35 mouse cellular contexts compared by ENCODE assay signal in genomic region chr2:105114074-105114473, GRCm38 (mm10). TPM values are rescaled to one million over a fixed set of nuclear protein-coding genes. Genes with fewer than 3 reads are reported as not detected.
DNase-seq lines count a peak whose midpoint lies in the region; ATAC-seq lines count a peak whose summit lies in the region.
"Had no signal": no experiment of that assay in that cellular context is flagged by ENCODE, and none has a peak within 500 bp of the region (broad histone marks: within the 10 kb centered on the region; RNA-seq: fewer than 3 reads in every experiment).

No protein-coding gene starts in this region.

- WGBS in liver, embryonic 11.5 days: 25% methylated on average over 9 of the region's 9 CpGs
- 4% methylated on average over 9 of the region's 9 CpGs for WGBS in forebrain, embryonic 12.5 days

- DNase-seq in cerebellum, postnatal 25 days: peak; percentile 56 to 67
- DNase-seq in cerebellum, adult 11-12 months: no peak
- DNase-seq in liver, embryonic 11.5 days (ENCODE audit: low spot score): no peak
- DNase-seq in liver (no peak), ES-CJ7 (ENCODE audit: low read depth, low spot score) (peak; percentile 73)
- no peak for DNase-seq in adrenal gland, adult 8-10 months
- DNase-seq: adrenal gland, postnatal 14 days; gastrocnemius, postnatal 14 days; heart, postnatal 36 days; kidney, adult 9 months; kidney, postnatal 4 days; lung, embryonic 14.5 days; lung, postnatal 14 days; thymus, postnatal 25 days had no signal

- H3K27ac ChIP-seq in liver, embryonic 11.5 days (ENCODE audit: low read depth, low read length): no peak overlapping the region
- no peak overlapping the region for H3K27ac ChIP-seq in forebrain, embryonic 12.5 days
- H3K27ac ChIP-seq: embryonic facial prominence, embryonic 10.5 days; embryonic facial prominence, embryonic 15.5 days; forebrain, embryonic 13.5 days; hindbrain, embryonic 13.5 days; limb, embryonic 13.5 days; liver, embryonic 14.5 days; neural tube, embryonic 13.5 days had no signal

- H3K27me3 ChIP-seq in liver, embryonic 11.5 days (replicated peaks; ENCODE audit: control insufficient read depth, insufficient read depth, low read length): peaks cover 11% of the 10 kb centered on the region
- peaks cover 59% of the 10 kb centered on the region for H3K27me3 ChIP-seq in forebrain, embryonic 12.5 days

- no peaks in the 10 kb centered on the region for H3K4me1 ChIP-seq in liver, embryonic 11.5 days (replicated peaks; ENCODE audit: control insufficient read depth, insufficient read depth, low read length)
- peaks cover 5% of the 10 kb centered on the region for H3K4me1 ChIP-seq in forebrain, embryonic 12.5 days
- H3K4me1 ChIP-seq: embryonic facial prominence, embryonic 10.5 days; embryonic facial prominence, embryonic 15.5 days; forebrain, embryonic 13.5 days; limb, embryonic 13.5 days had no signal

- H3K9me3 ChIP-seq in liver, embryonic 11.5 days (ENCODE audit: control insufficient read depth, low read length): no peaks in the 10 kb centered on the region
- H3K9me3 ChIP-seq in forebrain, embryonic 12.5 days: no peaks in the 10 kb centered on the region
- H3K9me3 ChIP-seq: embryonic facial prominence, embryonic 10.5 days; embryonic facial prominence, embryonic 15.5 days; forebrain, embryonic 13.5 days; hindbrain, embryonic 13.5 days; limb, embryonic 13.5 days; neural tube, embryonic 13.5 days had no signal

- H3K36me3 ChIP-seq in liver, embryonic 11.5 days (ENCODE audit: control insufficient read depth, insufficient read depth, low read length): no peaks in the 10 kb centered on the region
- no peaks in the 10 kb centered on the region for H3K36me3 ChIP-seq in forebrain, embryonic 12.5 days (replicated peaks)
- H3K36me3 ChIP-seq: embryonic facial prominence, embryonic 10.5 days; embryonic facial prominence, embryonic 15.5 days; hindbrain, embryonic 13.5 days; limb, embryonic 13.5 days; neural tube, embryonic 13.5 days had no signal

- 0 out of 2 replicates have a peak overlapping the region, but pooled peaks have one; percentile 4 for H3K4me2 ChIP-seq in liver, embryonic 11.5 days
- no peak overlapping the region for H3K4me2 ChIP-seq in forebrain, embryonic 12.5 days
- H3K4me2 ChIP-seq: embryonic facial prominence, embryonic 15.5 days; forebrain, embryonic 13.5 days; heart, embryonic 11.5 days; hindbrain, embryonic 13.5 days; limb, embryonic 13.5 days; lung, embryonic 14.5 days; midbrain, embryonic 11.5 days; neural tube, embryonic 13.5 days had no signal

- ATAC-seq in liver, embryonic 11.5 days (replicated peaks; ENCODE audit: low FRiP score): no peak
- ATAC-seq in common myeloid progenitor, adult 5-6 weeks (replicated peaks; ENCODE audit: low read depth, poor library complexity, severe bottlenecking): peak; percentile 54; the same call in 1 of the 2 replicates
- no peak for ATAC-seq in forebrain, embryonic 12.5 days (ENCODE audit: low FRiP score)
- ATAC-seq: forebrain, embryonic 13.5 days; intestine, postnatal 0 days; midbrain, embryonic 16.5 days had no signal

- no peak overlapping the region for H3K9ac ChIP-seq in liver, embryonic 11.5 days (ENCODE audit: low read depth, low read length)
- no peak overlapping the region for H3K9ac ChIP-seq in forebrain, embryonic 12.5 days
- H3K9ac ChIP-seq: embryonic facial prominence, embryonic 15.5 days; forebrain, embryonic 13.5 days; hindbrain, embryonic 13.5 days; limb, embryonic 13.5 days; liver, embryonic 14.5 days; lung, embryonic 14.5 days; neural tube, embryonic 13.5 days had no signal

- no peak overlapping the region for H3K4me3 ChIP-seq in liver, embryonic 11.5 days (ENCODE audit: low read depth, low read length)
- no peak overlapping the region for H3K4me3 ChIP-seq in forebrain, embryonic 12.5 days (replicated peaks)
- H3K4me3 ChIP-seq: embryonic facial prominence, embryonic 10.5 days; embryonic facial prominence, embryonic 15.5 days; forebrain, embryonic 13.5 days; hindbrain, embryonic 13.5 days; limb, embryonic 13.5 days; neural tube, embryonic 13.5 days had no signal

RNA-seq across cellular contexts. Expression of gene Wt1, which starts 12.3 kb away (rescaled TPM):
- 19.6 and 21.3 TPM in 2 replicates for polyA plus RNA-seq in liver, embryonic 11.5 days (2014; fragmentation: Nextera tagmentation; extraction: Ambion mirVana)
- not detected in 2 replicates for total RNA-seq in common myeloid progenitor, adult 5-6 weeks (2017)
- polyA plus RNA-seq in forebrain, embryonic 12.5 days (2016; fragmentation: Nextera tagmentation; extraction: Ambion mirVana): 0.37 TPM in 1 of 2 replicates, not detected in the other
- 1 to 10 TPM; 1.1 to 3.2 (median 2.5) TPM for total RNA-seq in adrenal gland, adult 8-10 months (2022)
- total RNA-seq: gastrocnemius, postnatal 14 days; granulocyte monocyte progenitor cell, adult 5-6 weeks; layer of hippocampus, adult 8-10 months had no signal
- polyA plus RNA-seq: cerebellum, adult 2 months; forebrain, embryonic 13.5 days had no signal

RNA-seq across cellular contexts. Expression of gene Gm11060, which starts 22.3 kb away (rescaled TPM):
- not detected in 2 replicates for polyA plus RNA-seq in liver, embryonic 11.5 days (2014; fragmentation: Nextera tagmentation; extraction: Ambion mirVana)
- total RNA-seq in common myeloid progenitor, adult 5-6 weeks (2017): not detected in 2 replicates
- polyA plus RNA-seq in forebrain, embryonic 12.5 days (2016; fragmentation: Nextera tagmentation; extraction: Ambion mirVana): not detected in 2 replicates
- not detected for total RNA-seq in adrenal gland, adult 8-10 months (2022)
- total RNA-seq: adrenal gland, postnatal 14 days; gastrocnemius, postnatal 14 days; granulocyte monocyte progenitor cell, adult 5-6 weeks; heart, postnatal 36 days; layer of hippocampus, adult 8-10 months; layer of hippocampus, postnatal 25 days; left cerebral cortex, adult 8-10 months; left cerebral cortex, postnatal 36 days had no signal
- polyA plus RNA-seq: cerebellum, adult 2 months; embryonic facial prominence, embryonic 10.5 days; embryonic facial prominence, embryonic 15.5 days; forebrain, embryonic 13.5 days; heart, embryonic 11.5 days; heart, embryonic 16.5 days; hindbrain, embryonic 13.5 days; intestine, postnatal 0 days; limb, embryonic 13.5 days; liver, embryonic 14.5 days; lung, embryonic 14.5 days; midbrain, embryonic 11.5 days; midbrain, embryonic 16.5 days; neural tube, embryonic 13.5 days; stomach, embryonic 14.5 days had no signal

Comparison
In these comparisons a context has a peak if more than half of its experiments do, and no peak if none do; other contexts are left out.
1. DNase-seq: peak in cerebellum, postnatal 25 days (2 of 2) and ES-CJ7 (single experiment); none in cerebellum, adult 11-12 months (single experiment), liver, embryonic 11.5 days (single experiment), liver (single experiment) and adrenal gland, adult 8-10 months (single experiment).